Mouse (Mus musculus) bone marrow macrophage, adult 2 months (primary cell): ENCODE data around the gene Aars2. TPM values are rescaled to one million over a fixed set of nuclear protein-coding genes. Genes with fewer than 3 reads are reported as not detected.

Source experiments
- H3K27ac ChIP-seq: 2 replicates; pipeline ENCODE4 v1.5.1; 2012; ENCODE audit warnings: low read depth, low read length; ENCODE audit not compliant: insufficient read depth
- H3K4me1 ChIP-seq: 2 replicates; pipeline ENCODE4 v1.6.1; 2012; ENCODE audit warnings: low read length; ENCODE audit not compliant: control insufficient read depth, insufficient read depth
- H3K4me3 ChIP-seq: 2 replicates; pipeline ENCODE4 v1.5.1; 2012; ENCODE audit warnings: mild to moderate bottlenecking, low read length, moderate library complexity; ENCODE audit not compliant: insufficient read depth
- CTCF ChIP-seq: IDR thresholded peaks from 2 replicates; pipeline ENCODE4 v1.5.1; 2012; ENCODE audit warnings: low read depth, mild to moderate bottlenecking, low read length, moderate library complexity
- POLR2A ChIP-seq: IDR thresholded peaks from 2 replicates; pipeline ENCODE4 v1.6.1; 2012; ENCODE audit warnings: mild to moderate bottlenecking, low read depth, low read length, borderline replicate concordance
- polyA plus RNA-seq: library from polyadenylated mRNA; stranded (reverse); fragments of >200 nt; gene quantifications from 2 replicates; pipeline ENCODE4 v1.2.4, GENCODE M21; 2012; ENCODE audit not compliant: missing spikeins, insufficient read depth, insufficient read length

Gene Aars2
- polyA plus RNA-seq, 1 experiment = 4.8 TPM

DNA sequence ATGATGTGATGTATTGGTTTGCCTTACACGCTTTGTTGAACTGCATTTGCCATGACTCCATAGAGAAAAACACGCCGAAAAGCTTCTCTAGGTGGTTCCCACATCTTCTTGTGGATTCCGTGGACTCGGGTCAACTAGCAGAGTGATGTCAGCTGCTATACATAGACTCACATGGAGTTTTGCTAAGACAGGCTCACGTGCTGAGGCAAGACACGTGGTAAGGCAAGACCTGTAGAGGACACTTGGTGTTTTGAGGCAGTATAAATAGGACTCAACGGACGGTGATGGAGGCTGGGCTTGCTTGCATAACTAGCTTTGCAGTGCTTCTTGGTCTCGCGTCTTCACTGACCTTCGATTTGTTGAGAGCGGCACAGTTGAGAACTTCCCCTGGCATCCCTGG, 8.2 kb upstream of the Aars2 start:
- H3K27ac ChIP-seq = no peak overlapping the region
- H3K4me1 ChIP-seq = peaks cover 1% of the 10 kb centered on the region
- no peak overlapping the region for H3K4me3 ChIP-seq
- no peak for TF ChIP-seq CTCF
- no peak for TF ChIP-seq POLR2A

GRCm38 (mm10) chr17:45499516-45499915, 7.1 kb upstream of the Aars2 start:
- Histone ChIP-seq H3K4me3 (no peak overlapping the region), H3K4me1 (peaks cover 5% of the 10 kb centered on the region), H3K27ac (no peak overlapping the region)
- TF ChIP-seq CTCF (no peak), POLR2A (no peak)

- Histone ChIP-seq H3K4me1 (peaks cover 5% of the 10 kb centered on the region), H3K4me3 (no peak overlapping the region), H3K27ac (no peak overlapping the region)
- TF ChIP-seq POLR2A (no peak), CTCF (no peak)
Observed at GRCm38 (mm10) chr17:45500981-45501380, 5.7 kb upstream of the Aars2 start.

GRCm38 (mm10) chr17:45502324-45502723, 4.3 kb upstream of the Aars2 start:
- Histone ChIP-seq H3K4me3 (no peak overlapping the region), H3K27ac (no peak overlapping the region), H3K4me1 (peaks cover 6% of the 10 kb centered on the region)
- TF ChIP-seq CTCF (no peak), POLR2A (no peak)

- TF ChIP-seq POLR2A (no peak), CTCF (no peak)
Observed at GRCm38 (mm10) chr17:45503301-45503973, 3.2 kb upstream of the Aars2 start.

GRCm38 (mm10) chr17:45505941-45506465, 638 bp upstream of the Aars2 start:
- Histone ChIP-seq H3K27ac (no peak overlapping the region), H3K4me1 (peaks cover 9% of the 10 kb centered on the region), H3K4me3 (no peak overlapping the region)
- TF ChIP-seq POLR2A (no peak), CTCF (no peak)

More at GRCm38 (mm10) chr17:45503301-45503973, 3.2 kb upstream of the Aars2 start:
- Histone ChIP-seq H3K4me3 (no peak overlapping the region), H3K4me1 (peaks cover 9% of the 10 kb centered on the region), H3K27ac (no peak overlapping the region)

DNA sequence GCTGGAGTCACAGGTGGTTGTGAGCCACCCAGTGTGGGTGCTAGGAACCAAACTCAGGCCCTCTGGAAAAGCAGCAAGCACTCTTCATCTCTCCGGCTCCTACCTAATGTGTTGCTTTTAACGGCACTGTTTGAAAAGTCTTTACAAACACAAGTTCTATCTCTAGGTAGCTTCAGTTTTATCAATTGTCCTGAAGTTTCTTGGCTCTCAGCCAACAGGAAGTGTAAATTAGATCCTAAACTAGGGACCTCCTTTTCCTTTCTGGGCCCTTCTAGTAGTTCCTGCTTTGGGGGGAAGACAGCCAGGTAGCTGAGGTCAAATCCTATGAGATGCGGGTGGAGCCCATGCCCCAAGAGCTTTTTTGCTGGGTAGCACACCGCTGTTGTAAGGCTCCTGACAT, 4.2 kb downstream of the Aars2 start:
- TF ChIP-seq CTCF (no peak), POLR2A (no peak)
- no peak overlapping the region for H3K27ac ChIP-seq
- no peak overlapping the region for H3K4me3 ChIP-seq
- peaks cover 3% of the 10 kb centered on the region for H3K4me1 ChIP-seq

DNA sequence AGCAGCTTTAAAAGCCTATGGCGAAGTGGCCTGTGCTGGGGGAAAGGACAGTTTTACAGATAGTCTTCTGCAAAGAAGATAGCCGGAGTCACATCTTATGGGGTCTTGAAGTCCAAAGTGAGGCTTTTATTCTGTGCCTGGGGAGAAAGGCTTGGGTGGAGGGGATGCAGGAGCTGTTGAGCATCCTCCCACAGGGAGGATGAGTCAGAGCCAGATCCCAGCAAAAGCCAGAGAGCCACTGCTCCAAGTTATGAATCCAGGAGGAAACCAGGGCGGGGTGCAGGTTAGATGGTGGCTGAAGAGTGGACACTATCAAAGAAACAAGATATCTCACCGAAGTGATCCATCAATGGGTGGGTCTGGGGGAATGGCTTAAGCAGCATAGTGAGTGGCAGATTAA, 5.1 kb downstream of the Aars2 start:
- H3K4me1 ChIP-seq = peaks cover 3% of the 10 kb centered on the region
- H3K4me3 ChIP-seq = no peak overlapping the region

DNA sequence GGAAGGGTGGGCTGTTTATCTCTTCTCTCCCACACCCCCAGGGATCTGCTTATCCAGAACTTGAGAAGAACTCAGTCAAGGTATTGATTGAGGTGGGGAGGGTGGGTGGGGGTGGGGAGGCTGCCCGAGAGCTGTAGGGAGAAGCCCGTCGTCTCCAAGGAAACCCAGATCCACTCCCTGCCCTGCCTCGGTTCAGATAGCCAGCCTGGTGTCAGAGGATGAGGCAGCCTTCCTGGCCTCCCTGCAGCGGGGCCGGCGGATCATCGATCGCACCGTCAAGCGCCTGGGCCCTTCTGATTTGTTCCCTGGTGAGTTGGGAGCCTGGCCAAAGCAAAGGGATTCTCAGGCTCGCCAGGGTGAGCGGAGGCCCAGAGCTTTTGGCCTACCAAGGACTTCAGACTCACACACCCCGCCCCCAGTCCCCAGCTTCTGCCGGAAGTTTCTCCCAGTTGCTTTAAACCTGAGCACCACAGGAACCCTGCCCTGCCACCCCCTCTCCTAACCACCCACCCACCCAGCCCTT, 8.6 kb downstream of the Aars2 start:
- Histone ChIP-seq H3K4me1 (no peaks in the 10 kb centered on the region), H3K4me3 (no peak overlapping the region), H3K27ac (no peak overlapping the region)
- TF ChIP-seq CTCF = no peak
- no peak for TF ChIP-seq POLR2A

More for the DNA sequence above, 5.1 kb downstream of the Aars2 start:
- TF ChIP-seq POLR2A = no peak
- no peak for TF ChIP-seq CTCF
- no peak overlapping the region for H3K27ac ChIP-seq

GRCm38 (mm10) chr17:45515806-45516205, 9.2 kb downstream of the Aars2 start:
- H3K27ac ChIP-seq = no peak overlapping the region
- no peak overlapping the region for H3K4me3 ChIP-seq
- TF ChIP-seq POLR2A = no peak
- no peak for TF ChIP-seq CTCF
- no peaks in the 10 kb centered on the region for H3K4me1 ChIP-seq

DNA sequence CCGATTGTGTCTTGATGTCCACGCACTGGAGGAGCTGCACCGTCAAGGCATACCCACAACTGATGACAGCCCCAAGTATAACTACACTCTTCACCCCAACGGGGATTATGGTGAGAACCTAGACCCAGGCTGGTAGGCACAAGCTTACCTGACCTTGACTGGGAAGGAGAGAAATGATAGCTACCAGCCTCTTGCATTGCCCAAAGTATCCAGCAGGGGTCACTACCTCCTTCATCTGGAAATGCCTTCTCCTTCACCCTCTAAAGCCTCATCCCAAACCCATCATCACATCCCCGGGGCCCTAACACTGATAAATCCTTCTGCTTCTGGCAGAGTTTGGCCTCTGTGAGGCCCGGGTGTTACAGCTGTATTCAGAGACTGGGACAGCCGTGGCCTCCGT, 9.8 kb downstream of the Aars2 start:
- no peak overlapping the region for H3K4me3 ChIP-seq
- H3K4me1 ChIP-seq = no peaks in the 10 kb centered on the region
- peak; percentile 71 for TF ChIP-seq CTCF
- TF ChIP-seq POLR2A = no peak
- no peak overlapping the region for H3K27ac ChIP-seq
